In genomic region chr9:56160341-56161141, GRCm38 (mm10) we compare ENCODE assay signal across 8 mouse cellular contexts. TPM values are rescaled to one million over a fixed set of nuclear protein-coding genes. Genes with fewer than 3 reads are reported as not detected.
DNase-seq lines count a peak whose midpoint lies in the region; ATAC-seq lines count a peak whose summit lies in the region.

No protein-coding gene starts in this region.

- H3K4me3 ChIP-seq in hindbrain, embryonic 10.5 days = peak overlapping the region; percentile 99
- H3K4me3 ChIP-seq in lung, embryonic 16.5 days (ENCODE audit: low read length) = peak overlapping the region; percentile 95

- 0 out of 2 replicates have a peak, but pooled peaks cover 3% of the 10 kb centered on the region for H3K27me3 ChIP-seq in hindbrain, embryonic 10.5 days (ENCODE audit: insufficient read depth, poor library complexity, severe bottlenecking)
- H3K27me3 ChIP-seq in lung, embryonic 16.5 days (ENCODE audit: control insufficient read depth, insufficient read depth, low read depth, low read length) = no peaks in the 10 kb centered on the region

- peak overlapping the region; percentile 68 for H3K4me2 ChIP-seq in lung, embryonic 16.5 days (ENCODE audit: low read depth, low read length)

- peak; percentile 89 for DNase-seq in MN1 (ENCODE audit: low spot score)
- peak; percentile 89 for DNase-seq in cerebellum, adult 8-10 months
- peak; percentile 94 for DNase-seq in hindbrain, embryonic 10.5 days (ENCODE audit: low spot score)
- DNase-seq in layer of hippocampus, adult 9-11 months = peak; percentile 93
- peak; percentile 86 for DNase-seq in ovary, postnatal 10 days (ENCODE audit: low spot score)
- peak; percentile 91 for DNase-seq in thymus, postnatal 0 days (ENCODE audit: low spot score)

- peak; percentile 97 for ATAC-seq in frontal cortex, adult (ENCODE audit: low TSS enrichment)
- ATAC-seq in lung, embryonic 16.5 days (ENCODE audit: low read depth) = peak; percentile 98

- H3K27ac ChIP-seq in hindbrain, embryonic 10.5 days = peak overlapping the region; percentile 99
- H3K27ac ChIP-seq in lung, embryonic 16.5 days (ENCODE audit: low read length) = peak overlapping the region; percentile 88

- peaks cover 45% of the 10 kb centered on the region for H3K4me1 ChIP-seq in hindbrain, embryonic 10.5 days (replicated peaks)
- H3K4me1 ChIP-seq in lung, embryonic 16.5 days (replicated peaks; ENCODE audit: control insufficient read depth, insufficient read depth, low read length) = peaks cover 20% of the 10 kb centered on the region

- H3K36me3 ChIP-seq in hindbrain, embryonic 10.5 days = no peaks in the 10 kb centered on the region
- no peaks in the 10 kb centered on the region for H3K36me3 ChIP-seq in lung, embryonic 16.5 days (ENCODE audit: control insufficient read depth, insufficient read depth, low read length)

- H3K9ac ChIP-seq in lung, embryonic 16.5 days (ENCODE audit: low read length) = peak overlapping the region; percentile 94

- under 1% methylated on average over 82 of the region's 82 CpGs for WGBS in hindbrain, embryonic 10.5 days
- WGBS in lung, embryonic 16.5 days = under 1% methylated on average over 77 of the region's 82 CpGs

- no peaks in the 10 kb centered on the region for H3K9me3 ChIP-seq in hindbrain, embryonic 10.5 days
- no peaks in the 10 kb centered on the region for H3K9me3 ChIP-seq in lung, embryonic 16.5 days (ENCODE audit: control insufficient read depth, low read length)

RNA-seq across cellular contexts. Expression of gene Tspan3, which starts 4.7 kb away (rescaled TPM):
- polyA plus RNA-seq in hindbrain, embryonic 10.5 days (2016; fragmentation: Nextera tagmentation; extraction: Ambion mirVana) = 546 and 562 TPM in 2 replicates
- polyA plus RNA-seq in lung, embryonic 16.5 days (2015; fragmentation: Nextera tagmentation; extraction: Ambion mirVana) = 406 and 422 TPM in 2 replicates
- 207 and 219 TPM in 2 replicates for polyA plus RNA-seq in thymus, postnatal 0 days (2015; fragmentation: Nextera tagmentation; extraction: Ambion mirVana)

Comparison
In these comparisons a context has a peak if more than half of its experiments do, and no peak if none do; other contexts are left out.
1. Peak in every context shown above with its lines: DNase-seq, ATAC-seq, H3K4me3 ChIP-seq and H3K27ac ChIP-seq.